Mouse (Mus musculus) stomach, embryonic 16.5 days (tissue): Measurements from ENCODE around the gene Tsc1. TPM values are rescaled to one million over a fixed set of nuclear protein-coding genes. Genes with fewer than 3 reads are reported as not detected.

ENCODE experiments used
- ATAC-seq: fragments of 200-750 bp; cut with Nextera tagmentation; 2 replicates; pipeline ENCODE4 v1.8.0; 2017; ENCODE audit warnings: moderate number of reproducible peaks, moderate TSS enrichment; ENCODE audit not compliant: insufficient read depth, low FRiP score
- H3K27ac ChIP-seq: fragments of 300-500 bp; sonication (generic); 2 replicates; pipeline ENCODE4 v1.5.1; 2014; ENCODE audit warnings: low read length
- H3K27me3 ChIP-seq: fragments of 300-500 bp; sonication (generic); 2 replicates; pipeline ENCODE4 v1.6.1; 2014; ENCODE audit warnings: low read length, control low read depth, mixed read lengths; ENCODE audit not compliant: control insufficient read depth, insufficient read depth
- H3K36me3 ChIP-seq: fragments of 300-500 bp; sonication (generic); 2 replicates; pipeline ENCODE4 v1.6.1; 2014; ENCODE audit warnings: low read length; ENCODE audit not compliant: control insufficient read depth, insufficient read depth
- H3K4me1 ChIP-seq: fragments of 300-500 bp; sonication (generic); 2 replicates; pipeline ENCODE4 v1.6.1; 2014; ENCODE audit warnings: low read length, control low read depth, mixed read lengths; ENCODE audit not compliant: control insufficient read depth, insufficient read depth
- H3K4me2 ChIP-seq: fragments of 300-500 bp; sonication (generic); 2 replicates; pipeline ENCODE4 v1.6.1; 2014; ENCODE audit warnings: low read depth, low read length, mixed read lengths
- H3K4me3 ChIP-seq: fragments of 300-500 bp; sonication (generic); replicated peaks from 2 replicates; pipeline ENCODE4 v1.5.1; 2014; ENCODE audit warnings: mild to moderate bottlenecking, low read length
- H3K9ac ChIP-seq: fragments of 300-500 bp; sonication (generic); 2 replicates; pipeline ENCODE4 v1.6.1; 2014; ENCODE audit warnings: low read length
- H3K9me3 ChIP-seq: fragments of 300-500 bp; sonication (generic); replicated peaks from 2 replicates; pipeline ENCODE4 v1.6.1; 2016; ENCODE audit warnings: low read length, control low read depth; ENCODE audit not compliant: control insufficient read depth
- WGBS: fragments of 180-500 bp; shearing (Covaris S2); extraction: QIAGEN DNeasy Blood & Tissue Kit; methylation state at CpG from one replicate; pipeline ENCODE4 v1.1.7; 2014; 5-methylcytosine and 5-hydroxymethylcytosine counted together
- polyA plus RNA-seq: library from polyadenylated mRNA; unstranded; fragments of >200 nt; fragmentation: Nextera tagmentation; extraction: Ambion mirVana; gene quantifications from 2 replicates; pipeline ENCODE4 v1.2.1, GENCODE M21; 2015

The Tsc1 gene
- polyA plus RNA-seq, 1 experiment from 2014 or later: 18.8 TPM

DNA sequence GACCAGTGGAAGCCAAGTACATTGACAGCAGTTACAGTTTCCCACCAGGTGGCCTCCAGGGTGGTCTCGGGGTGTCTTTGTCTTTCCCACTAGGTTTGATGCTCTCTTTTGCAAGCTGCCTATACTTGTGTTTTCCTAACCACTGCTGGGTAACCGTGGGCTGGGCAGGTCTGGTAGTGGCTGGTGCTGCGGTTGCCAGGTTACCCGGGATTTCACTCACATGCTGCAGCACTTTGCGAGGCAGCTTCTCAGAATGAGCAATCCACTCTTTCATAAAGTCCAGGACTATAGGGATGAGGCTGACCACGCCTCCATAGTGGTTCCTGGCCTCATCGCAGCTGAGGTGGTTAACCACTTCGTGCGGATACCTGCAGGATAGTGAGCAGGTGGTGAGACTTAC is 51.7 kb downstream of the Tsc1 start:
- no peaks in the 10 kb centered on the region for H3K4me1 ChIP-seq
- H3K27me3 ChIP-seq: no peaks in the 10 kb centered on the region
- H3K27ac ChIP-seq: no peak overlapping the region
- no peak overlapping the region for H3K4me2 ChIP-seq
- no peaks in the 10 kb centered on the region for H3K36me3 ChIP-seq
- no peak overlapping the region for H3K9ac ChIP-seq
- no peak for ATAC-seq
- no peak overlapping the region for H3K4me3 ChIP-seq
- H3K9me3 ChIP-seq: no peaks in the 10 kb centered on the region
- 69% methylated on average over 9 of the region's 9 CpGs for WGBS

DNA sequence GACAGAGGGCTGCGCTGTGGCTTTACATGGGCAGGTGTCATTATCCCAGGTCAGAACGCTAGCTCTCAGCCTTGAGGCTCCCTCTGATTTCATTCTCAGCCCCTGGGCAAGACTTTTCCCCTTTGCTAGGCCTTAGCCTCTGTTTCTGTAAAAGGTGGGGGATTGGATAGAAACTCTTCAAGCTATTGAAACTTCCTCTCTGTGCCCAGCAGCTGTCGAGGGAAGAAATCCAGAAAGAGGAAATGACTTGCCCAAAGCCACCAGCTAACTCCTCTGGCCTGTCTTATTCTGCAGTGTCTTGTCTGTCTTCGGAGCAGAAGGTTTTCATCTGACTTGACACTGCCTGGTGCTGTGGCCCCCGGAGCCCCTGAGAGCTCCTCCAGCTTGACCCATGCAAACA is 57.5 kb downstream of the Tsc1 start:
- Histone ChIP-seq H3K4me3 (no peak overlapping the region), H3K4me1 (peaks cover 7% of the 10 kb centered on the region; the same call in 1 of the 2 replicates), H3K27me3 (no peaks in the 10 kb centered on the region), H3K4me2 (no peak overlapping the region), H3K27ac (no peak overlapping the region), H3K9ac (no peak overlapping the region), H3K9me3 (no peaks in the 10 kb centered on the region), H3K36me3 (no peaks in the 10 kb centered on the region)
- WGBS: 69% methylated on average over 5 of the region's 5 CpGs
- ATAC-seq: no peak

DNA sequence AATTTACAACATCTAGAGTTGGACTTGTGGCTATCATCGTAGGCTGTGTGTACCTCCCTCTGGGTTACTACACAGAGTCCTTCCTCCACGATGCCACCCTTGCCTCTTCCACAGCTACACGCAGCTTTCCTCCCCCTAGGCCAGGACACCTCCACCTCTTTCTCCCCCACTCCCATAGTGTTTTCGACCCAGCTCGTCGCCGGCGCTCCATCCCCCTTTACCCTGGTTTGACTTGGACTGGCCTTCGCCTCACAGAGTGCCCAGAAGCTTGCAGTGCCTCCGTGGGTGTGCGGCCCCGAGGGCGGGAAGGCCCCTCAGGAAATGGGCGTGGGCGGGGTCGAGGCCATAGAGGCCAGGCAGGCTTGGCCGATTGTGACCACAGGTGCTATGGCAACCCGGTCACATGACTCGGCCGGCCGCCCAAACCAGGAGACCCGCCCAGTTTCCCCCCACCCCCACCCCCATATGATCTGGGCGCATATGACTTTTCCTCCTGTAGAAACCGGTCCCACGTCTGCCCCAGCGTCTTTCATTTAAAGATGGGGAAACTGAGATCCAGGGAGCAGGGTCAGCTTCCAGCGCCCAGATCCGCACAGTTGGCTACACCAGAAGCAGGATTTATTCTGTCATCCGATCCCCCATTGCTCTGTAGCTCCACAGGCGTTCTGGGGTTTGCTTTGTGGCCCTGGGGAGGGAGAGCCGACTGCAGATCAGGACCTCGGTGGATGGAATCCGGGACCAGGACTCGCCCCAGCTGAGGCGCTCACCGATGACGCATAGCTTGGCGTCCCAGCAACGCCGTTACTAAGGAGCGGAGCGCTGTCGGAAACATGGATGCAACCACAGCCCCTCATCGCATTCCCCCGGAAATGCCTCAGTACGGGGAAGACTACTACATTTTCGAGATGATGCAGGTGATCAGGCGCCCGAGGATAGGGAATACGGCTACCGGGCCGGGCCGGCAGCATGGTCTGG is 58.6 kb downstream of the Tsc1 start, which contains the start of the genes Spaca9 and Ak8:
Gene Spaca9, minus strand, starts transcription at position 367 of the 975 bp plus-strand sequence.
Gene Ak8, plus strand, starts transcription at position 804 of the 975 bp plus-strand sequence.
- Histone ChIP-seq H3K4me1 (peaks cover 7% of the 10 kb centered on the region; the same call in 1 of the 2 replicates), H3K4me2 (peak within 1 kb of the TSS; percentile 91), H3K4me3 (peak within 1 kb of the TSS; percentile 70), H3K27ac (peak within 1 kb of the TSS; percentile 50; the same call in 1 of the 2 replicates), H3K9me3 (no peaks in the 10 kb centered on the region), H3K27me3 (no peaks in the 10 kb centered on the region), H3K9ac (peak within 1 kb of the TSS; percentile 83), H3K36me3 (no peaks in the 10 kb centered on the region)
- ATAC-seq: peak; percentile 79
- 1% methylated on average over 53 of the region's 53 CpGs for WGBS

DNA sequence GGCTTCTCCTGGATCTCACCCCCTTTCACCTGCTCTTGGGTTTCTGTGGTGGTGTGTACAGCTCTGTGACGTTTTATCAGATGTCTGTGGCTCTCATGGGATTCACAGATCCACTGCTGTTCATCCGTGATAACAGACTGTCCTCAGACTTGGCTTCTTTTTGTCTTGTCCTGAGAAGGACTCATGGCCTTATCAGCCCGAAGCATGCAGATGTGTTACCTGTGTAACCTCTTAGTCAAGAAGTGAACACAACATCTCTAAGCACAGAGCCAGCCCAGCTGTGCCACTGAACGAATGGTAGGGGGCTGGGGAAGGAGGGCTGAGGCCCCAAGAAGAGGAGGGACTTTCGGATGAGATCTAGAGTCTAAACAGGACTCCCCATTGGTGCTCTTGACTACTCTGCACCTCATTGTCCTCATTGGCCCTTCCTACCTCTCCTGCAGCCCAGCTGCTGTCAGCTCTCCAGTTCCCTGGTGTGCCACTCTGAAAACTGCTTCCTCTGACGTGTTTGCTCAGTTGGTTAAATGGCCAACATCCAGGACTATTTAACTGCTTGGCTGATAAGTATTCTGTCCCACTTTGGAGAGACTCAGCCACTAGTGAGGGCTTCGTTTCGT is 60.7 kb downstream of the Tsc1 start:
- Histone ChIP-seq H3K36me3 (no peaks in the 10 kb centered on the region), H3K9ac (no peak overlapping the region), H3K4me2 (no peak overlapping the region), H3K4me1 (peaks cover 7% of the 10 kb centered on the region; the same call in 1 of the 2 replicates), H3K27ac (no peak overlapping the region), H3K9me3 (no peaks in the 10 kb centered on the region), H3K27me3 (no peaks in the 10 kb centered on the region), H3K4me3 (no peak overlapping the region)
- no peak for ATAC-seq
- WGBS: 59% methylated on average over 8 of the region's 8 CpGs

DNA sequence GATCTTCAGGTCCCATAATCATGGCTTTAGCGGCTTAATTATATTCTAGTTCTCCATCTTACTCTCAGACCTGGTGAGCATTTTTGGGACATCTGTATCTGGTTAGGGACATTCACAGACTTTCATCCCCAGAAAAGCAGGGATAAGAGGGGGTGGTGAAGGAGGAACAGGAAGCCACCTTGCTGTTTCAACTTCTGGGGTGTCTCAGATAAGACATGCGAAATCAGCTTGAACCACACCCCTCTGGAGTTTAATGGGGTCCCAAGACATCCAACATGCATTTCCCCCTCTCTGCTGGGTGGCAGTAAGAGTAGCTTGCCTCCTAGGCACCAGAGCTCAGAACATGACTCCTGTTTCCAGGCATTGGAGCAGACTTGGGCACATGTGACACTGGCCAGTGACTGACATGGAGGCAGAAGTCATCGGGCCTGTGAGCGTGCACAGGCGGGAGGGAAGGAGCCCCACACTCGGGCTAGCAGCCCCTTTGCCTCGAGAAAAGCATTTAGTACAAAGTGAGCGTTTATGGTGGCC is 65.1 kb downstream of the Tsc1 start:
- no peak overlapping the region for H3K9ac ChIP-seq
- no peak overlapping the region for H3K27ac ChIP-seq
- H3K36me3 ChIP-seq: no peaks in the 10 kb centered on the region
- H3K27me3 ChIP-seq: no peaks in the 10 kb centered on the region
- 59% methylated on average over 8 of the region's 8 CpGs for WGBS
- H3K4me1 ChIP-seq: no peaks in the 10 kb centered on the region
- ATAC-seq: no peak
- no peak overlapping the region for H3K4me2 ChIP-seq
- no peaks in the 10 kb centered on the region for H3K9me3 ChIP-seq
- H3K4me3 ChIP-seq: no peak overlapping the region

DNA sequence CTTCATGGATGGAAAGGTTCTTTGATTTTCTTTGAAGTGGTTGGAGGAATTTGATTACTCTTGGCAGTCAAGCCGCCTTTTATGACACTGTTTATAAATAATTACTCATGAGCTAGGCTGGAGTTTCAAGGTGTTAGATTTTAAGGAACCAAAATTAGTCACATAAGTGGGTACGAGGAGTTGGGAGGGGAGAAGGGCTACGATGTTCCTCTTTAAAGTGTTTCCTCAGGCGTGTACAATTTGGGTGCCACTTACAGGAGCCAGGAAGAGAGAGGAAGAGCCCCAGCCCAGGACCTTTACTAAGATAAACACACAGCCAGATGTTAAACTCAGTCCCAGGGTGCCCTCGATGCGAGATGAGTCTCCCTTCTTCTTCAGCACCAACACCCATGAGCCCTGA is 65.8 kb downstream of the Tsc1 start:
- Histone ChIP-seq H3K9me3 (no peaks in the 10 kb centered on the region), H3K4me3 (no peak overlapping the region), H3K36me3 (no peaks in the 10 kb centered on the region), H3K4me2 (no peak overlapping the region), H3K27me3 (no peaks in the 10 kb centered on the region), H3K9ac (no peak overlapping the region), H3K4me1 (no peaks in the 10 kb centered on the region), H3K27ac (no peak overlapping the region)
- no peak for ATAC-seq
- WGBS: 38% methylated on average over 6 of the region's 6 CpGs

DNA sequence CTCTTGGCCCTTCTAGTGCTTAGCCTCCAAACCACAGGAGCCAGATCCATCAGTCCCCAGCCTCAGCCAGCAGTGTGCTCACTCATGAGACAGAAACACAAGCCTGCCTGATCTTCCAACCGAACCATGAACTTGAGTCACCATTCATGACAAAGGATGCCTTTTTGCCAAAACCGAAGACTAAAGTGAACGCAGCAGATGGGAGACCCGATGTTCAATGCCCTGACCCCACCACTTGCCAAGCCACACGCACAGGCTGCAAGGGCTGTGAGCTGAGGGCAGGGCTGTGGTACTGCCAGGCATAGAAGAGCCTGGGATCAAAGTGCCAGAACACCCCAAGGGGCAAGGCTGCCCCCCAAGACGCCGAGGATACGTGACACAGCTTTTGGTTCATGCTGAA is 72.0 kb downstream of the Tsc1 start:
- H3K36me3 ChIP-seq: no peaks in the 10 kb centered on the region
- no peak for ATAC-seq
- no peaks in the 10 kb centered on the region for H3K4me1 ChIP-seq
- 80% methylated on average over 8 of the region's 8 CpGs for WGBS
- H3K9me3 ChIP-seq: no peaks in the 10 kb centered on the region
- H3K27ac ChIP-seq: no peak overlapping the region
- H3K4me2 ChIP-seq: no peak overlapping the region
- no peaks in the 10 kb centered on the region for H3K27me3 ChIP-seq
- no peak overlapping the region for H3K9ac ChIP-seq
- H3K4me3 ChIP-seq: no peak overlapping the region

DNA sequence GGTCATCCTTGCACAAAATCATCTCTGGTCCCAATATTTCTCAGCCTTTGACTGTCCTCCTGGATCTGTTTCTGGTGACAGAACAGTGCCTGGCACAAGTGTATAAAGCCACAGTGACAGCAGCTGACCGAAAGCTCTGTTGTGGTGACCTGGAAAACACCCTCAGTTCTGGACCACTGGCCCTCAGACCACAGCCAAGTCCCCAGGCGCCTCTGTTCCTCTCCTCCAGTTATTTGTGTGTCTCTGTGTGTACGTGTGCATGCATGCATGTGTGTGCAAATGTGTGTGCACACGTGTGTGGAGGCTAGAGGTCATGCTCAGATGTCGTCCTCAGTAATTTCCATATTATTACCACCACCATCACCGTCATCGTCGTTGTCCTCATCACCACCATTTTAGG is 81.4 kb downstream of the Tsc1 start:
- H3K4me2 ChIP-seq: no peak overlapping the region
- WGBS: 87% methylated on average over 8 of the region's 8 CpGs
- no peak overlapping the region for H3K9ac ChIP-seq
- ATAC-seq: no peak
- H3K9me3 ChIP-seq: no peaks in the 10 kb centered on the region
- no peak overlapping the region for H3K4me3 ChIP-seq
- H3K4me1 ChIP-seq: no peaks in the 10 kb centered on the region
- H3K36me3 ChIP-seq: no peaks in the 10 kb centered on the region
- H3K27ac ChIP-seq: no peak overlapping the region
- no peaks in the 10 kb centered on the region for H3K27me3 ChIP-seq

DNA sequence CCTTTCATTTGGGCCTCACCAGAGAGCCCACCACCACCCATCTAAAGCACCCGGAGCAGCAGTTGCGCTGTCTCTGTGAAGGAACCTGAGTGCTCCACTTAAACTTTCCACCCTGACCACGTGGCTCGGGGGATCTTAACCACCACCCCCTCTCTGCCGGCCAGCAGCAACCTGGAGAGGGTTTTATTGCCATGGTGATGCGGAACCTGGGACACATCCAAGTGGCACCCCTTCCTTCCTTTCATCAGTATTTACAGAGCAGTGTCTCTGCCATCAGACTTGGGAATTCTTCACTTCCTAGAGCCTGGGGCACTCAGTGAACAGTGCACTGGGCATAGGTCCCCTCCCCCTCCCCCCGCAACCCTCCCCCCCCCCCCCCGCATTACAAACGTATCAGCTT is 82.9 kb downstream of the Tsc1 start:
- no peaks in the 10 kb centered on the region for H3K4me1 ChIP-seq
- ATAC-seq: no peak
- H3K4me3 ChIP-seq: no peak overlapping the region
- H3K4me2 ChIP-seq: no peak overlapping the region
- no peaks in the 10 kb centered on the region for H3K27me3 ChIP-seq
- H3K36me3 ChIP-seq: no peaks in the 10 kb centered on the region
- H3K9ac ChIP-seq: no peak overlapping the region
- WGBS: 53% methylated on average over 9 of the region's 9 CpGs
- H3K9me3 ChIP-seq: no peaks in the 10 kb centered on the region
- H3K27ac ChIP-seq: no peak overlapping the region
